9 mouse cellular contexts compared by ENCODE assay signal in genomic region chr17:85873853-85874586, GRCm38 (mm10).
A peak's percentile ranks its signal among the peaks of the same experiment; 100 is the strongest.
DNase-seq lines count a peak whose midpoint lies in the region; ATAC-seq and TF ChIP-seq lines count a peak whose summit lies in the region.
"Had no signal": no experiment of that assay in that cellular context is flagged by ENCODE, and none has a peak within 500 bp of the region (broad histone marks: within the 10 kb centered on the region; RNA-seq: fewer than 3 reads in every experiment).

No protein-coding gene starts in this region.

- H3K4me2 ChIP-seq in midbrain, postnatal 0 days (ENCODE audit: low read depth, low read length, poor library complexity, severe bottlenecking), result peak overlapping the region; percentile 34
- H3K4me2 ChIP-seq in lung, postnatal 0 days (replicated peaks; ENCODE audit: low read depth, low read length), result no peak overlapping the region

- no peaks in the 10 kb centered on the region for H3K9me3 ChIP-seq in embryonic facial prominence, embryonic 10.5 days
- no peaks in the 10 kb centered on the region for H3K9me3 ChIP-seq in midbrain, postnatal 0 days (ENCODE audit: low read length)
- H3K9me3 ChIP-seq in lung, postnatal 0 days (ENCODE audit: low read length), result no peaks in the 10 kb centered on the region

- no peak overlapping the region for H3K9ac ChIP-seq in midbrain, postnatal 0 days (replicated peaks; ENCODE audit: low read length, poor library complexity, severe bottlenecking)
- H3K9ac ChIP-seq in lung, postnatal 0 days (replicated peaks; ENCODE audit: low read depth), result no peak overlapping the region

- peak; percentile 7 for DNase-seq in layer of hippocampus, adult 9-11 months
- DNase-seq in layer of hippocampus, adult 9-10 months (ENCODE audit: low spot score), result no peak
- DNase-seq in embryonic facial prominence, embryonic 10.5 days (ENCODE audit: low spot score), result peak; percentile 56
- DNase-seq in induced T-regulatory cell, adult 2 months (ENCODE audit: low read depth), result peak; percentile 39
- DNase-seq in midbrain, postnatal 0 days (ENCODE audit: low spot score), result peak; percentile 67
- no peak for DNase-seq in lung, postnatal 0 days (ENCODE audit: low spot score)
- DNase-seq in lung, postnatal 4 days, result no peak

- H3K27ac ChIP-seq in embryonic facial prominence, embryonic 10.5 days (replicated peaks), result peak overlapping the region; percentile 52
- no peak overlapping the region for H3K27ac ChIP-seq in midbrain, postnatal 0 days (ENCODE audit: low read depth, low read length)
- H3K27ac ChIP-seq in lung, postnatal 0 days (ENCODE audit: low read length), result no peak overlapping the region

- peaks cover 81% of the 10 kb centered on the region for H3K4me1 ChIP-seq in embryonic facial prominence, embryonic 10.5 days
- H3K4me1 ChIP-seq in midbrain, postnatal 0 days (ENCODE audit: insufficient read depth, low read length), result 0 out of 2 replicates have a peak, but pooled peaks cover 6% of the 10 kb centered on the region
- no peaks in the 10 kb centered on the region for H3K4me1 ChIP-seq in lung, postnatal 0 days (ENCODE audit: insufficient read depth, low read depth, low read length)

- WGBS in embryonic facial prominence, embryonic 10.5 days, result 15% methylated on average over 13 of the region's 13 CpGs
- WGBS in midbrain, postnatal 0 days, result 11% methylated on average over 13 of the region's 13 CpGs
- WGBS in lung, postnatal 0 days, result 21% methylated on average over 13 of the region's 13 CpGs

- TF ChIP-seq CTCF in midbrain, postnatal 0 days (IDR thresholded peaks at IDR 0.05), result no peak
- TF ChIP-seq CTCF in lung, postnatal 0 days (IDR thresholded peaks at IDR 0.05), result no peak

- no peak for ATAC-seq in midbrain, postnatal 0 days (ENCODE audit: low FRiP score)
- ATAC-seq in erythroblast, adult 5-6 weeks (replicated peaks; ENCODE audit: low FRiP score, poor library complexity, severe bottlenecking), result no peak
- no peak for ATAC-seq in lung, postnatal 0 days

- TF ChIP-seq EP300 in lung, postnatal 0 days (IDR thresholded peaks at IDR 0.05), result no peak

- peak overlapping the region; percentile 39 for H3K4me3 ChIP-seq in embryonic facial prominence, embryonic 10.5 days
- no peak overlapping the region for H3K4me3 ChIP-seq in midbrain, postnatal 0 days (ENCODE audit: low read depth, low read length)
- no peak overlapping the region for H3K4me3 ChIP-seq in lung, postnatal 0 days (ENCODE audit: low read depth, low read length)
- H3K4me3 ChIP-seq: erythroblast, embryonic 14.5 days had no signal

- H3K36me3 ChIP-seq in embryonic facial prominence, embryonic 10.5 days (replicated peaks), result no peaks in the 10 kb centered on the region
- no peaks in the 10 kb centered on the region for H3K36me3 ChIP-seq in midbrain, postnatal 0 days (ENCODE audit: insufficient read depth, low read length)
- no peaks in the 10 kb centered on the region for H3K36me3 ChIP-seq in lung, postnatal 0 days (ENCODE audit: insufficient read depth, low read length)

- H3K27me3 ChIP-seq in embryonic facial prominence, embryonic 10.5 days (replicated peaks; ENCODE audit: low read depth, poor library complexity, severe bottlenecking), result peaks cover 65% of the 10 kb centered on the region
- no peaks in the 10 kb centered on the region for H3K27me3 ChIP-seq in midbrain, postnatal 0 days (ENCODE audit: insufficient read depth, low read length)
- no peaks in the 10 kb centered on the region for H3K27me3 ChIP-seq in lung, postnatal 0 days (replicated peaks; ENCODE audit: insufficient read depth, low read length)

Comparison
In these comparisons a context has a peak if more than half of its experiments do, and no peak if none do; other contexts are left out.
1. DNase-seq: peak in layer of hippocampus, adult 9-11 months (single experiment), embryonic facial prominence, embryonic 10.5 days (single experiment), induced T-regulatory cell, adult 2 months (single experiment) and midbrain, postnatal 0 days (single experiment); none in layer of hippocampus, adult 9-10 months (single experiment), lung, postnatal 0 days (single experiment) and lung, postnatal 4 days (0 of 2).